Mouse (Mus musculus): Measurements from ENCODE around the gene Chid1.
A peak's percentile ranks its signal among the peaks of the same experiment; 100 is the strongest.
"Not testable (repeated sequence)": the region's sequence is repeated elsewhere in the genome, so short reads cannot be mapped to it uniquely, and the experiment has no call there.

The Chid1 gene

DNA sequence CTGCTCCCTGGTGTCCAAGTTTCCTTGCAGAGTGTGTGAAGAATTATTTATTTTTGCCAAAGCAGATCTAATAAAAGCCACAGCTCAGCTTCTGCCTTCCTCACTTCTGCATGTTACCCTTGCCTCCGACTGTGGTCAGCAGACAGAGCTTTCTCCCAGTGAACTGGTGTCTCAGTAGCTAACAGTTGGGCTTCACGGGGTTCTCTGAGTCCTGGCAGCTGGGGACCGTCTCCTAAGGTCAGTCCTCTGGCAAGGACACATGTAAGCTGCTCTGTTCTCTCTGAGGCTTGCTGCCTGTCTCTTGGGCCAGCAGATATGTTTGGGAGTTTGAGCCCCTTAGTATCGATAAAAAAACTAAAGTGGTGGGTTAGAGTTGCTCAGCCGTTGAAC, 79.7 kb downstream of the Chid1 start:
- DNase-seq = no peak

DNA sequence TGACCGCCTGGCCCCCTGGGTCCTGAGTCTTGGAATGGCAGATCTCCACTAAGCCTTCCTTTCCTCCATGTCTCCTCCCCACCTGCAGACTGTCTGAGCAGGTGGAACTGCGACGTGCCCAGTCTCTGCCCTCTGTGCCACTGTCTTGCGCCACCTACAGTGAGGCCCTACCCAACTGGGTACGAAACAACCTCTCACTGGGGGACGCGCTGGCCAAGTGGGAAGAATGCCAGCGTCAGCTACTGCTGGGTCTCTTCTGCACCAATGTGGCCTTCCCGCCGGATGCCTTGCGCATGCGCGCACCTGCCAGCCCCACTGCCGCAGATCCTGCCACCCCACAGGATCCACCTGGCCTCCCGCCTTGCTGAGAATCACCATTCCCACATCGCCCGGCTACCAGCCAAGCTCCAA, 80.4 kb downstream of the Chid1 start:
- DNase-seq = peak; percentile 13

DNA sequence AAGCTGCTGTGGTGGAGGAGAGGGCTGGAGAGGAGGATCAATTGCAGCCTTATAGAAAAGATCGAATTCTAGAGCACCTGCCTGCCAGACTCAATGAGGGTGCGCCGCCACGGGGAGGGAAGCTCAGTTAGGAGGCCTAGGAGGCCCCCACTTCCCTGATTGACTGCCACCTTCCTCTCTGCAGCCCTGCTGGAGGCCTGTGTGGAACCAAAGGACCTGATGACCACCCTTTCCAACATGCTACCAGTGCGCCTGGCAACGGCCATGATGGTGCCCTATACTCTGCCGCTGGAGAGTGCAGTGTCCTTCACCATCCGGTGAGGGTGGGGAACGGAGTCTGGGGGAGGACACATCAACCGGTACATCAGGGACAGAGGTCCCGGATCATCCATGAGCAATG, 81.0 kb downstream of the Chid1 start:
- DNase-seq = no peak

GRCm38 (mm10) chr7:141457986-141458660, 81.5 kb downstream of the Chid1 start:
- DNase-seq = peak; percentile 66

- peak; percentile 5 for DNase-seq
These were observed 82.4 kb downstream of the Chid1 start for GRCm38 (mm10) chr7:141457236-141457635.

GRCm38 (mm10) chr7:141456739-141457138, 82.9 kb downstream of the Chid1 start:
- no peak for DNase-seq

DNA sequence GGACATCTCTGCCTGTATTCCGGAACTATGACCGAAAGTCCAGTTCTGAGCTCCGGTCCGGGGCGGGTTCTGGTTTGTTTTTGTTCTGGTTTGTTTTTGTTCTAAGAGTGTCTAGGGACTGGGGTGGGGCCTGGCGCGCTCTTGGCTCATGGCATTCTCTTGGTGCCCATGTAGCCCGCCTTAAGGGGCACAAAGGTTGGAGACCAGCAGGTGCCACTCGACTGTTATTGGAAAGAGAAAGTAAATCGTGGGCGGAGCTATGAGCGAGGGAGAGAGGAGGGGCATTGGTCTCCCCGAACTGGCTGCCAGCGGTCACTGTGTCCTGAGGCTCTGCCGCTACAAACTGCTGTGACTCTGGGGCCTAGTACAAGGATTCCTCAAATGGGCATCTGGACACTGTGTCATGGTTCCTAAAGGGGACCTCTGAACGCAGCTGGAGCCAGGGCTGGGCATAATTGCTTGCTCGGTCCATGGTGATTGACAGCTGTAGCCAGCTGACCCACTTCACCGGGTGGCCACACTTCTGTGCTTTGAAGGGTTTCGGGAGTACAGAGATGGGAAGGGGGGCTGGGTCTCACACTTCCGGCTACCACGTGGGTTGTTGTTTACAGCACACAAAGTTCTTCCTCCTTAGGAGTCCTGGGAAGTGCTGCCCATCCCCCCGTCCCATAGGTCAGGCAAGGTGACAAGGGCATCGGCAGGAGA, 83.9 kb downstream of the Chid1 start:
- DNase-seq = peak; percentile 60

GRCm38 (mm10) chr7:141454967-141455551, 84.6 kb downstream of the Chid1 start, which contains the start of gene Pnpla2:
Pnpla2 (plus strand) TSS chr7:141455198.
- peak; percentile 98 for DNase-seq

- no peak for DNase-seq
These were observed 86.0 kb downstream of the Chid1 start for GRCm38 (mm10) chr7:141453636-141454035.

DNA sequence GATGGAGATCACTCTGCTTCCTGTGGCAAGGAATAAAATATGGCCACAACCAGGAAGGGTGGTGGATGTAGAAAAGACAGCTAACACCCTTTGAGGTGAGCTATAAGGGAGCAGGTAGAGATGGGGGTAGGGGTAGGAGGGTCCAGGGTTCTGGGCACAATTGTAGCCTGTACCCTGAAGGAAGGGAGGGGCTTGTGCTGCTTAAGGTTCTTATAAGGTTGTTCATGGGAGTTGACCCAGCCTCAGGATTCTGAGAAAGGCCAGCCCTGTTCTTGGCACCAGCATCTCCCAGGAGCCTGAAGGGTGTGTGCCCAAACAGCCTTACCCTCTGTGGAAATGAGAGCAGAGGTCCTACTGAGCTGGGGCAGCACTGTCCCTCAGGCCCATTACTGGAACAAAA, 87.7 kb downstream of the Chid1 start:
- no peak for DNase-seq

GRCm38 (mm10) chr7:141447110-141447991, 92.3 kb downstream of the Chid1 start, which contains the start of gene Rplp2:
Rplp2 (plus strand) TSS chr7:141447370.
- DNase-seq = peak; percentile 94

- not testable (repeated sequence) for DNase-seq
These were observed 93.3 kb downstream of the Chid1 start for GRCm38 (mm10) chr7:141446374-141446773.

GRCm38 (mm10) chr7:141443828-141444237, 95.8 kb downstream of the Chid1 start, which contains the start of gene Pidd1:
Pidd1 (minus strand) TSS chr7:141444025.
- peak; percentile 71 for DNase-seq

All from thymus, postnatal 14 days (tissue).